Mouse (Mus musculus) left cerebral cortex, adult 11 months (tissue): ENCODE data around the gene Pofut2.
A peak's percentile ranks its signal among the peaks of the same experiment; 100 is the strongest.

Experiments used
- DNase-seq: peaks from one replicate; pipeline ENCODE4 v3.0.0; 2022; ENCODE audit warnings: low spot score

Pofut2 gene

DNA sequence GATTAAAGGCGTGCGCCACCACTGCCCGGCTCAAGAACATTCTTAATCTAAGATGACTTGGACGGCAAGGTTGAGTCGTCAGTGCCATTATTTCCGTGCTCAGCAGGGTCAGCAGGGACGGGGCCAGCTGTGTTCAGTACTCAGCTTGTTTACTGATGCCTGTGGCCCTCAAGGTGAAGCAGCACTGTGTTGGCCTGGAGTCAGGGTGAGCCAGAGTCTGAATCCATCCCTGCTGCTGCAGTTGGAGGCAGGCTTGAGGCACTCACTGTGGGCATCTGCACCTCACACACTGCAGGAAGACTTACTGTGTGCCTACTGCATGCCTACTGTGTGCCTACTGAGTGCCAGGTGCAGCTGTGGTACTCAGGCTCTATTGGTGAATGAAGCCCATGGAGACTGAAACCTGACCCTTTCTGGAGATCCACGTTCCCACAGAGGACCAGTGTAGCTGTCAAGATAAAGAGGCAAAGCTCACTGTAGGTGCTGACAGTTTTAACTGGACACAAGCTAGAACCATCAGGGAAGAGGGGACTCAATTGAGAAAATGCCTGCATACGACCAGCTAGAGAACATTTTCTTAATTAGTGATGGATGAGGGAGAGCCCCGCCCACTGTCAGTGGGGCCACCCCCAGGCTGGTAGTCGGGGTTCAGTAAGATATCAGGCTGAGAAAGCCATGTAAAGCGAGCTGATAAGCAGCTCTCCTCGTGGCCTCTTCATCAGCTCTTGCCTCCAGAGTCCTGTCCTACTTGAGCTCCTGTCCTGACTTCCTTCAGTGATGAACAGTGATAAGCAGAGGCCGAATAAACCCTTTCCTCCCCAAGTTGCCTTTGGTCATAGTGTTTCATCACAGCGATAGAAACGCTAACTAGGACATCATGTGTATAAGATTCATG lies 26.9 kb upstream of the Pofut2 start:
- no peak for DNase-seq

DNA sequence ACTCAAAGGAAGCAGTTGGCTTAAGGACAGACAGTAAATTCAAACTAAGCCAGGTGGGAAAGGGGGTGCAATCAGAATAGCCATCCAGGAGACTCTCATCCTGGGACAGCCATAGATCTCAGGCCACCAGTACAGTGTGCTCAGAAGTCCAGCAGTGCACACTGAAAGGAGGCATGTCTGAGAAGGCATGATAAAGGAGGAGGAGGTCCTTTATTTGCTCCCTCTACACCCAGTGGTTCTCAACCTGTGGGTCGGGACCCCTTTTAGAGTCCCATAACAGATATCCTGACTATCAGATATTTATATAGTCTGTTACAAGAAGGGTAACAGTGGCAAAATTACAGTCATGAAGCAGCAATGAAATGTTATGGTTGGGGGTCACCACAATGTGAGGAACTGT lies 25.8 kb upstream of the Pofut2 start:
- DNase-seq, result no peak

DNA sequence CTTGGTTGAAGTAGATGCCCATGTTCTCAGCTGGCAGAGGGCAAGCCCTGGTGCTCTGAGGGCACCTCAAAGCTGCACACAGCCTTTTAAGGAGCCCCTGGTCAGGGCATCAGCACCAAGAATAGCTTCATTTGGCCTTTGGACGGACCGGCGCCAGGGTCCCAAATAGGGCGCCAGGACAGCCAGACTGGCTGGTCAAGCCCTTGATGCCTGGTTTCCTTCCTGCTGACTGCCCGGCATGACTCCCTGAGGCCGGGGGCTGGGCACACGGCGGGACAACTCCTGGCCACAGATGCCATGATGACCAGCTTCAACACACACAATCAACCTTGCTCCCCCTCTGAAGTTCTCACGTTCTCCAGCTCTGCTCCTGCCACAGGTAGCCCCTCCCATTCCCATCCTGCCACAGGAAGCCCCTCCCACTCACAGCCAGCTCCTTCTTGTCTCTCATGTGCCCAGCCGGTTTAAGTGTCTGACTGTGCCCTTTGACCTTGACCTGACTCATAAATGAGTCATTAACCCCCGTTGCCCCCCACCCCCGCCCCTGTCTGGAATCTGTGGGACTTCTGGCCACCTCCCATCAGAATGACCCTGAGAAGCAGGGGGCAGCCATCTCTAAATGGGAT lies 23.9 kb upstream of the Pofut2 start:
- no peak for DNase-seq

DNA sequence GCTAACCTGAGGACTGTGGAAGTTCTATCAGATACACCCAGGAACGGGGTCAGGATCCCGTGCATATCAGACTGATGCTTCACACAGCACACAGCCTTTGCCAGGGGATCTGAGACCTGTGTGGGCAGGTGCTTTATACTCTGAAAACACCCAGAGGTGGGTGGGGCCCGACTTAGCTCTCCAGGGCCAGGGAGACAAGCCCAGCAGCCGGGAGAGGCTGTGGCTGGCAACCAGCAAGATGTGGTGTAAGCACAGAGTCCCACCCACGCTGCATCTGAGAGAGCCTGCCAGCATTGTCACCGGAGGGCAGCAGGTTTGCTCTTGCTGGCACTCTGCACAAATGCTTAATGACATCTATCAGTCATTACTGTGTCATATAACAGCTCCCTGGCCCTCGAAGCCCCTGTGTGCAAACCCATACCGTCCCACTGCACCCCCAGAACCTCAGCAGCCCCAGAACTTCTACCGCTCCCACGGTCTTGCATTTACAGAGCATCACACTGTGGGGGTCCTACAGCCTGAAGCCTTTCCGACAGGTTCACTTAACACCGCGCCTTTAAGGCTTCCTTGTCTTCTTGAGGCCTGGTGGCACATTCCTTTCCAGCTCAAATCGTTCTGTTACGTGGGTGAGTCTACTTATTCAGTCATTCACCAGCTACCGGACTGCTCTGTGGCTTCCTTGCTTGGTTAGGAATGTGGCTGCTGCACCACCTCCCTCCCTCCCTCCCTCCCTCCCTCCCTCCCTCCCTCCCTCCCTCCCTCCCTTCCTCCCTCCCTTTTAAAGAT lies 21.0 kb upstream of the Pofut2 start:
- DNase-seq, result no peak

DNA sequence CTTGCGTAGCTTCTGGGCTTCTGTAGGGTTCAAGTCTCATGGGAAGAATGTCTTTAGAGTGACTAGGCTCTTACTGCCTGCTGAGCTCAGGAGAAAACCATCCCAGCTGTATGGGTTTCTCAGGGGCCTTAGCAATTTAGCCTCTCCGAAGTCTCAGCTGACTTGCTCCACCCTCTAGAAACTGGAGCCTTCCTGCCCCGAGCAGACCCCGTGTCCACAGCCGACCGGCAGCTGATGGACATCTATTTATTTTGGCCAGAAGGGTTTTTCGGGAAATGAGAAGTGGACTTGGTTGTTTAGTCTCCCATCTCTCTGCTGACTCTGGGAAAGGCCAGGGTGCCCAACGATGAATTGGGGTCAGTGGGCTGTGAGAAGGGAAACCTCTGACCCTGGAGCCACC lies 18.3 kb upstream of the Pofut2 start:
- no peak for DNase-seq

DNA sequence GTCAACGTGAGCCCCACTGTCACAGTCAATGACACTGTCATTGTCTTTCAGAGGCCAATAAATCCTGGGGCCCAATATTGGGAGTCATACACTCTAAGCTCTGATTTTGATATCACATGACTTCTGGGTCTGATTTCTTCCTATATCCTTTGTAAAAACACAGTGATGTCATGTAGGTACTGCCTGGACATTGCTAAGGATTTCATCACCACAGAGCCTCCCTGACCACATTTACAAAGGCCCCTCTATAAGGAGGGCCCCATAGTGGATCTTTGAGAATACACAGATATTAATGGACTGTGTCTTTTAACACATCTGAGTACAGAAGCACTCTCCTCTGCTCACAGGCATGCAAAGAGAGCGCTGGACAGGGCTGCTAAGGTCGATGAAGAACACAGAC lies 16.6 kb upstream of the Pofut2 start:
- DNase-seq, result no peak

DNA sequence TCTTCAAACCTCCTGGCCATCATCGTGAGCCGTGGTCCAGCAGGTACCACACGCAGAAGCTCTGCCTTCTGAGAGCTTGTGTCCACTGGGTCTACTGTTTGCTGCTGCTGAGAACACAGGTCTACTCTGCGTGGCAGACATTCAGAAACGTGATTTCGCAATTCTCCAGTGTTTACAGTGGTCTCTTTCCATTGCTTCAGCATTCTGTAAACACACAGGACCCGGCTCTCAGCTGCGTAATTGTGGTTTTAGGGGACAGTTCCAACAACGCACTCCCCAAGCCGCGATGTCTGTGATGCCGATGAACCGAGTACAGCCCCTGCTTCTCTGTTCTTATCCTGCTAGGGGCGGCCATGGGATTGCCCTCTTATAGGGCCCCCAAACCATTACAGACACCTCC lies 16.1 kb upstream of the Pofut2 start:
- no peak for DNase-seq

DNA sequence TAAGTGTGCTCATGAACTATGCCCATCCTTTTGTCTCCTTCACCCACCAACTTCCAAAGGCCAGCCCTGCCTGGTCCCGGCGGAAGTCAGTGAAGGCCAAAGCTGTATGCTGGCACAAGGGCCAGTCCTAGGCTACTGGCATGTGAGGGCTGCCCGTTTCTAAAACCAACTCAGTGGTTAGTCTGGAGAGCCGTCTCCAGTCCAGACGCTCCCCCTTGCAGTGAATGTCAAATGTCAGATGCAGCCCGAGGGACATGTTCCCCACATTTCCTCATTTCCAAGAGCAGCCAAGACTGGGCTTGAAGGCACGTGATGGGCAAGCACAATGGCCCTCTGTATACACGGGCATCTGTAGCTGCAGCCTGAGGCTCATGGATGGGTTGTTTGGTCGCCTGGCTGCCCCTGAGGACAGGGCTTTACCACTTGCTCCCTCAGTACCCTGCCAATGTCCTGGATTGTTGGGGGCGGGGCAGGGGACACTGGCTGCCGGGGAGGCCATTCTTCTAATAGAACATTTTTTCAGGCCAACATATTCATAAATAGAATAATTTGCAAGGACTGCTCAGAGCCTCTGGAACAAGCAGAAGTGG lies 15.4 kb upstream of the Pofut2 start:
- no peak for DNase-seq

DNA sequence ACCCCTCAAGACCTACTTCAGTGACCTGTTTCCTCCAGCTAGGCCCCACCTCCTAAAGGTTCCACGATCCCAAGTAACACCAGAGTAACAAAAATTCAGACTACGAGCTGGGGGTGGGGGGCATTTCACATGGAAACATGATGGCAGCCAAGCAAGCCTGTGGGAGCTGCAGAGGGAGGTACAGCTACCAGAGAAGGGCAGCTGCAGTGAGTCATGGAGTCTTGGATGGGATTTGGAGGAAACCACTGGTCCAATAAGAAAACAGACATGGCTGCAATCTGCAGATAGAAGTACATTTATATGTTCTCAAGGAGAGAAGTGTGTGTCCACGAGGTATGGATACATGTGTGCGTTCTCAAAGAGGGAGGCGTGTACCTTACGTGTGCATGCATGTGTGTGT lies 14.2 kb upstream of the Pofut2 start:
- no peak for DNase-seq

DNA sequence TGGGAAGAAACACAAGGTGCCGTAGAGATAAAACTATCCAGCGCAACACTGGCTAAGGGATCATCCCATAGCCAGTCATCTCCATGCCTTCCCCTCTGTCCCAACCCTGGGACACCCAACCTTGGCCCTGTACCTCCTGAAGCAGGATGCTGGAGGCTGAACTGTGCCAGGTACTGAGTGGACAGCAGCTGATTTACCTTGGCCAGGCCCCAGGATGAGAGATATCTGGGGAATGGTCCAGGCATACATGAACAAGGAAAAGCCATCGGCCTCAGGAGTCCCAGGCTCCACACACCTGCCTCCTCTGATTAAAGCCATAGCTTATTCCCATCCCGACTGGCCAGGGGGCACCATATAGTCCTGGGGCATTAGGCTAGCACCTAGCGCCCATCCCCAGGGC lies 12.0 kb upstream of the Pofut2 start:
- DNase-seq, result no peak

DNA sequence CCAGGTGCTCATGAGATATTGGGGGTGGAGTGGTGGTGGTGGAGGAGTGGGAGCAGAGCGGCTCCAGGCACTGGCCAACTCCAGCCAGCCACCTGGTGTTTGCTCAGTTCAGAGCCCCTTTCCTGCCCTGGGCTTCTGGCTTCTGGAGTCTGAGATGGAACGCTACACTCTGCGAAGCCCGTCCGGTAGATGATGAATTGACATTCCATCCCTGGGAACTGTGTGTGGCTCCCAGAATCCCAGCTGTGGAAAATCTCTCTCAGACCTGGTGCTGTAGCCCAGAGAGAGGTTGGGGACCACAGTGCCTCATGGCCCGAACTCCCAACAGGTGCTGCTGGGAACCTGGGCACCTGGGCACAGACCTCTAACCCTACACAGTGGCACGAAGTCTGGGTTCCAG lies 11.3 kb upstream of the Pofut2 start:
- DNase-seq, result no peak

DNA sequence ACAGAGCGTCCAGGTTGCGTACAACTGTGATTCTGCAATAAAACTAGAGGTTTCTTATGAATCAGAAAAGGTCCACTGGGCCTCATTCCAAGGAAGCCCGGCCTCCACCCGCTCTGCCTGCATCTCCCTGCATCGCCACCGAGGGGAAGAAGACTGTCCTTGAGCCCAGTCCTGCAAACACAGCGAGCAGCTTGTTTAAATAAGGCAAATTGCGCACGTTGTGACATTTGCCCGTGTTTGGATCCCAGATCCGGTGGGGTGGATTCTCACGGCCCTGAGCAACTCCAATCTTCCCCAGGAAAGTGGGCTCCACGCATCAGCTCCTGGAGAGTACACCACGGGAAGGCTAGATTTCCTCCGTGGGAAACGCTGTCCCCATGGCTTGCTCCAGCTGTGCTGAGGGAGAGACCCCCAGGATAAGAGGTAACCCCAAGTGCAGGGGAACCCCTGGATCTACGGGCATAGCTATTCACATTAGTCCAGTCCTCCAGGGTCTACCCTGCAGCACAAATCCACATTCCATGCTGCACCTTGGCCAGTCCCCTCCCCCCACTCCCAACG lies 7.7 kb upstream of the Pofut2 start:
- no peak for DNase-seq

DNA sequence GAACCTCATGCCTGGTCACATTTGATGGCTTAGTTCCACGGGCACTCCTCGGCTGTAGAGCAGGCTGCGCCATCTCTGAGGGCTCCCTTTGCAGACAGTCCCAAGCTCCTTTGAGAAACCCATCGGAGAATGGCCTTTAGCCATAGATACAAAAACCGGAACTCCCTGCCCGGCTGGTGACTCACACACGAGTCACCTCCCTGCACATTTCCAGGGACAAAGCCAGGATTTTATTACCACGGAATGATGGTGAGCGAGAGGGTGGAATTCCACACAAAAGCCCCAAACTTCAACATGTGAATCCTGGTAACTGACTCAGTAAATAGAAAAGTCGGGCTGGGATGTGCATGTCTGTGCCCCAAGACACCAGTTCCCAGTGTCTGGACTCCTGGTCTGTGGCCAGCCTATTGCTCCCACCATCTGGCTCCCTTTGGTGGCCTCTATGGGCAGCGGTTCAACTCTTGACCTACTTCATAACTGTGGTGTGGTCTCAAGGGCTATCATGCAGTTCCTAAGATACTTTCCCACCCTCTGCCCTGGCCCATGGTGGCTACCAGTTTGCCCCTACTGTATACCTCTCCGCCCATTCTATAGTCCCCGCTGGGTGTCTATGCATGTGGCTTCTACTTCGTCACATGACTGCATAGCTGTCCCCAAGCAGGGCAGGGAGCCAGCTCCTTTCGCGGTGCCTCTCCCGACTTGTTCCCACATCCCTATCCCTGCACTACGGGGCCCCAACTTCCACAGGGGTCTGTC lies 7.1 kb upstream of the Pofut2 start:
- DNase-seq, result no peak

DNA sequence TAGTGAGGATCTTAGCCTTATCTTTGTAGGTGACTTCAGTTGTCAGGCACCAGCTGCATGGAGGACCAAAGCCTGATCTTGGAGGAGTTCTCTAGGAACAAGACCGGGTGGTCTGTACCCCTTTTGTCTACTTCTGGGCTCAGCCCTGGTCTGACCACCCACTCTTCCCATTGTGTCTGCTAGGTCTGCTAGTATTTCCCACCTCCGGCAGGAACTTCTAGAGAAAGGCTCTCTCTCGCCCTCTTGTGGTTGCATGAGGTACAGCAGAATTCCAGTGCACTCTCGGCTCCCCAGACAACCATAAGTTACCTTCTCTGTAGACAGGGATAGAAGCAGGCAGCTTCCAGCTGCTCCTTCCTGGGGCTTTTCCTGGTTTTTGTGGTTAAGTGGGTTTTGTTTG lies 6.2 kb upstream of the Pofut2 start:
- DNase-seq, result peak; percentile 70

DNA sequence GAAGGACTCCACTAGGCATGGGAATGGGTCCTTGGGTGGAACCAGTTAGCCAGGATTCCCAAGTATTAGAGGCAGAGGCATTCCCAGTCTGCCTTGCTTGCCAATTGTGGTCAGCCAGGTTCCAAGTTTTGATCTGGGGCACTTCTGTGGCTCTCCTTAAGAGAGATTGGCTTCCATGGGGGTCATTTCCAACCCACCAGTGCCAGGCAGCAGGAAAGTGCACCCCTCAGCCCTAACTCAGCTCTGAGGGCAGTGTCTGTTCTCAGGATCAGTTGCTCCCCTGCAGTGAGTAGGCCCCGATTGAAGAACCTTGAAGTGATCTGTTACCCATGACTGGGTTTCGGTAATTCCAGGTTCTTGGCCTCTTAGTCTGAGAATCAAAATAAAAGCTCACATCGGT lies 3.8 kb upstream of the Pofut2 start:
- no peak for DNase-seq

DNA sequence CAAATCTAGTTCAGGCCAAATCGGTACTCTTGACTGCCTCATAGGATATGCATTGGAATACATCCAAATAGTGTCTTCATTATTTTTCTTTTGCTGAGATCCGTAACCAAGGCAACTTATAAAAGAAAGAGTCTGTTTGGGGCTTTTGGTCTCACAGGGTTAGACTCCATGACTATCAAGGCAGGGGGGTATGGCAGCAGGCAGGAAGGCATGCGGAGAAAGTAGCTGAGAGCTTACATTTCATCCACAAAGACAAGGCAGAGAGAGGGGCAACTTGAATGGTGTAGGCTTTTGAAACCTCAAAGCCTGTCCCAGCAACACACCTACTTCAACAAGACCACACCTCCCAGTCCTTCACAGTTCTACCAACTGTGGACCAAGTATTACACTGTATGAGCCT lies 3.3 kb upstream of the Pofut2 start:
- DNase-seq, result no peak

DNA sequence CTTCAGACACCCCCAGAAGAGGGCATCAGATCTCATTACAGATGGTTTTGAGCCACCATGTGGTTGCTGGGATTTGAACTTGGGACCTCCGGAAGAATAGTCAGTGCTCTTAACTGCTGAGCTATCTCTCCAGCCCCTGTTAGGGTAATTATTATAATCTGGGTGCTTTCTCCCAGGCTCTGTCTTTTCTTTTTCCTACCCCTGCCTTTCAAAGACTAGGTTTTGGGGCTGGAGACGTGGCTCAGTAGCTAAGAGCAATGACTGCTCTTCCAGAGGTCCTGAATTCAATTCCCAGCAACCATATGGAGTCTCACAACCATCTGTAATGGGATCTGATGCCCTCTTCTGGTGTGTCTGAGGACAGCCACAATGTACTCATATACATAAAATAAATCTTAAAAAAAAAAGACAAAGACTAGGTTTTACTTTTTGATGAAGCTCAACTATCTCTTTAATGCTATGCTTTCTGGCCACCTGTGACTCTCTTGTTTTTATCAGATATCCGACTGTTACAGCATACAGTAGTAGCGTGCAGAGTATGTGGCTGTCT lies 902 bp upstream of the Pofut2 start:
- no peak for DNase-seq

DNA sequence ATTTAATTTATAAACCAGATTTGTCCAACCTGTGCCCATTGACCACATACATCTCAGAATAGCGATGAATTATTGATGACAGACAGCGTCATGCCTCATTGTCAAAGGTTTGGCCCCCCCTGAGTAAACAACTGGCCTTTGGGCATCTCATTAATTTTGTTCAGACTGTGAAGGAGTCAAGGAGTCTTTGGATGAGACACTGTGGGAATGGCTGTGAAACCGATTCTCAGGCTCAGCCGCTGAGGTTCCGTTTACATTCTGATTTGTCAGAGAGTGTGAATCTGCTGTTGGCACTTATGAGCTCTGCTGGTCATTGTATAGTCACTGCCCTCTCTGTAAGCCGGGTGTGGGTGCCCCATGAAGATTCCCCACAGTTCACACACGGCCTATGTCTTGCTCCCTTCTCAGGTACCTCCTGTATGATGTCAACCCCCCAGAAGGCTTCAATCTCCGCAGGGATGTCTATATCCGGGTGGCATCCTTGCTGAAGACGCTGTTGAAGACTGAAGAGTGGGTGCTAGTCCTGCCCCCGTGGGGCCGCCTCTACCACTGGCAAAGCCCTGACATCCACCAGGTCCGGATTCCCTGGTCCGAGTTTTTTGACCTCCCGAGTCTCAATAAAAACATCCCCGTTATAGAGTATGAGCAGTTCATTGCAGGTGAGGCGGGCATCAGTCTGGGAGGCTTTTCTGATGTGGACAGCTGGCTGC lies 1.3 kb downstream of the Pofut2 start:
- DNase-seq, result no peak

DNA sequence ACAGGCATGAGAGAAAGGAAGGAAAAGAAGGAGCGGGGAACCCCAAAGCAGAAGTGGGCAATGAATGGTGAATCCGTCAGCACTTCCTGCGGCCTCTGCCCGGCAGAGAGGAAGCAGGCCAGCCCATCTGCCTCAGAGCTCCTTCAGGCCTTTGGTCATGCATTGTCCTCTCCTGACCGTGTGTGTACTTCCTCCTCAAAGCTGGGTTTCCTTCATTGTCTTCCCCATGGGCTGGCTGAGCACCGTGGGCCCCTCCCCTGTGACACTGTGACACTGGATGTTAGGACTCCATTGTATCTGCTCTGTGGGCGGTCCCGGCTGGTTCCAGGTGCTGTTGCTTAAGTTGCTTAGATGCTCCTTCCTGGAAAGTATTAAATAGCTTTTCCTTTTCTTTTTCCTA lies 7.3 kb downstream of the Pofut2 start:
- DNase-seq, result no peak

DNA sequence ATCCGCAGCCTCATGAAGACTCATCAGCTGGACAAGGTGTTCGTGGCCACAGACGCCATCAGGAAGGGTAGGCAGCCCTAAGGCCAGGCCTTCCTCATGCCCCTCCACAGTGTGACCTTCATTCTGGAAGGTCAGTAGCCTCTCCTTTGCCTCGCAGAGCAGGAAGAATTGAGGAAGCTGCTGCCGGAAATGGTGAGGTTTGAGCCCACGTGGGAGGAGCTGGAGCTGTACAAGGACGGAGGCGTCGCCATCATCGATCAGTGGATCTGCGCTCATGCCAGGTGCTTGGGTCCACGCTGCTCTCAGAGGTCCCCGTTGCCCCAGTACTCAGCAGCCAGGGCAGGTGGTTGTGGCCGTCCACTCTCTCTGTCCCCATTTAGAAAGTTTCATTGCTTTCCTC lies 8.0 kb downstream of the Pofut2 start:
- no peak for DNase-seq

DNA sequence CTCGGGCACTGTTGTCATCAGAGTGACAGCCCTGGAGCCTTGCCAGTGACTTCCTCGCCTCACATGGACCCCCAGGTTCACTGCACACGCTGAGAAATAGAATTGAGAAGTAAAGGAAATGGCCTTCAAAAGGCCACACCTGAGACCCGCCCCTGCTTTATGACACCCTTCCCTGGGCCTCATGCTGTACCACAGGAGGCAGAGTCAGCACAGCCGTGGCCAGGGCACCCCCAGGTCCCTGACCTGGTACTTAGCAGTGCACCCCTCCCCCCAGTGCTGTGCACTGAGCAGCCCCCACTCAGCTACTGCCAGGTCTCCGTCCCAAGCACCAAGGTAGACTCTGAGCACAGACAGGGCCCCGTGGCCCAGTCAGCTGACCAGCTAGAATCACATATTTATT lies 10.1 kb downstream of the Pofut2 start:
- DNase-seq, result no peak
